Mouse (Mus musculus) forebrain, embryonic 14.5 days (tissue): Measurements from ENCODE around the gene Ptrh2. TPM values are rescaled to one million over a fixed set of nuclear protein-coding genes. Genes with fewer than 3 reads are reported as not detected.

Experiments used
- ATAC-seq: fragments of 200-750 bp; cut with Nextera tagmentation; 2 replicates; pipeline ENCODE4 v1.8.0; 2017; ENCODE audit warnings: mild to moderate bottlenecking, moderate library complexity
- DNase-seq: peaks from one replicate; pipeline ENCODE4 v3.0.0-alpha.2; 2015; ENCODE audit warnings: low spot score
- H3K27ac ChIP-seq: fragments of 300-500 bp; sonication (generic); 2 replicates; pipeline ENCODE4 v1.5.1; 2014; ENCODE audit warnings: low read depth, mild to moderate bottlenecking, control low read depth, low read length, moderate library complexity
- H3K27me3 ChIP-seq: fragments of 300-500 bp; sonication (generic); replicated peaks from 2 replicates; pipeline ENCODE4 v1.6.1; 2014; ENCODE audit warnings: low read length, control low read depth, mixed read lengths; ENCODE audit not compliant: control insufficient read depth, insufficient read depth
- H3K36me3 ChIP-seq: fragments of 300-500 bp; sonication (generic); 2 replicates; pipeline ENCODE4 v1.6.1; 2014; ENCODE audit warnings: low read length, control low read depth; ENCODE audit not compliant: control insufficient read depth, insufficient read depth
- H3K4me1 ChIP-seq: fragments of 300-500 bp; sonication (generic); 2 replicates; pipeline ENCODE4 v1.6.1; 2014; ENCODE audit warnings: antibody characterized with exemption, low read length, control low read depth; ENCODE audit not compliant: control insufficient read depth, insufficient read depth
- H3K4me2 ChIP-seq: fragments of 300-500 bp; sonication (generic); 2 replicates; pipeline ENCODE4 v1.6.1; 2014; ENCODE audit warnings: mild to moderate bottlenecking, control low read depth, low read length
- H3K4me3 ChIP-seq: fragments of 300-500 bp; sonication (generic); 2 replicates; pipeline ENCODE4 v1.5.1; 2014; ENCODE audit warnings: low read depth, low read length, control low read depth
- H3K9ac ChIP-seq: fragments of 300-500 bp; sonication (generic); 2 replicates; pipeline ENCODE4 v1.6.1; 2014; ENCODE audit warnings: mild to moderate bottlenecking, low read length, control low read depth, moderate library complexity
- H3K9me3 ChIP-seq: fragments of 300-500 bp; sonication (generic); replicated peaks from 2 replicates; pipeline ENCODE4 v1.6.1; 2016; ENCODE audit warnings: low read length, control low read depth, mixed read lengths; ENCODE audit not compliant: control insufficient read depth
- WGBS: fragments of 180-500 bp; shearing (Covaris S2); extraction: QIAGEN DNeasy Blood & Tissue Kit; methylation state at CpG from one replicate; pipeline ENCODE4 v1.1.7; 2014; 5-methylcytosine and 5-hydroxymethylcytosine counted together
- polyA plus RNA-seq: library from polyadenylated mRNA; unstranded; fragments of >200 nt; fragmentation: Nextera tagmentation; extraction: Ambion mirVana; gene quantifications from 2 replicates; pipeline ENCODE4 v1.2.1, GENCODE M21; 2014

Gene Ptrh2
- polyA plus RNA-seq, 1 experiment from 2014 or later: 38.1 TPM

DNA sequence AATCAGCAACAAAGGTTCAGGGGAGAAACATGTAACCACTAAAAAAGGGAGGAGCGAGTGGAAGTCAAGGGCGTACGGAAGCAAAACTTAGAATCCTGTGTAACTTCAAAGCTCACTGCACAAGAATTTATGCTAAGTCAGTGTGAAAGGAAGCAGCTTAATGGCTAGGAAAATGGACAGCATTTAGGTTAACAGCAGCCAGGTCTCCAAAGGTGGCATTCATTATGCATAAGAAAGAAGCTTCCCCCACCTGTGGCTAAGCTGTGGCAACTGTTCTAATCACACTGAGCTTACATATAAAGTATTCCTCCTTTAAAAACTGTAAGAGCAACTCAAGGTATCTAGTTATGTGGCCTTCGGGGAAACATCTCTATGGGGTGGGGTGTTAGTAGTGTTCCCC, 17.4 kb downstream of the Ptrh2 start:
- H3K27ac ChIP-seq: no peak overlapping the region
- H3K4me1 ChIP-seq: no peaks in the 10 kb centered on the region
- no peaks in the 10 kb centered on the region for H3K27me3 ChIP-seq
- DNase-seq: no peak
- no peak overlapping the region for H3K4me2 ChIP-seq
- no peak overlapping the region for H3K9ac ChIP-seq
- H3K9me3 ChIP-seq: no peaks in the 10 kb centered on the region
- no peak for ATAC-seq
- peaks cover 88% of the 10 kb centered on the region for H3K36me3 ChIP-seq
- no peak overlapping the region for H3K4me3 ChIP-seq
- 93% methylated on average over 4 of the region's 4 CpGs for WGBS

DNA sequence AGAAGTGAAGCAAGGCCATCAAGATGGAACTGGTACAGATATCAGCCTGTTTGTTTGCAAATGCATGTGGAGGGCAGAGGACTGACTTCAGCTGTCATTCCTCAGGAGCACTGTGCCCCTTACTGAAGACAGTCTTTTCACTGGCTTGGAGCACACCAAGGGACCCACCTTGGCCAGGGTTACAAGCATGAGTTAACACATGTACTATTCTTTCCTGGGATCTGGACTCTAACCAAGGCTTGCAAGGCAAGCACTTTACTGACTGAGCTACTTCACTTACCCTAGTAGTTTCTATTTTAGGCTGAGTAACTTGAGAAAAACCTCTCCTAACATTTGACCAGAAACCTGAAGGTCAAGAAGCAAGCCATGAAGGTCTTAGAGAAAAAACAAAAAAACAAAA, 30.8 kb downstream of the Ptrh2 start:
- no peak overlapping the region for H3K4me2 ChIP-seq
- no peak for DNase-seq
- H3K27ac ChIP-seq: no peak overlapping the region
- H3K27me3 ChIP-seq: no peaks in the 10 kb centered on the region
- H3K36me3 ChIP-seq: peaks cover 63% of the 10 kb centered on the region
- no peak for ATAC-seq
- H3K4me1 ChIP-seq: no peaks in the 10 kb centered on the region
- no peak overlapping the region for H3K4me3 ChIP-seq
- no peak overlapping the region for H3K9ac ChIP-seq
- H3K9me3 ChIP-seq: no peaks in the 10 kb centered on the region

DNA sequence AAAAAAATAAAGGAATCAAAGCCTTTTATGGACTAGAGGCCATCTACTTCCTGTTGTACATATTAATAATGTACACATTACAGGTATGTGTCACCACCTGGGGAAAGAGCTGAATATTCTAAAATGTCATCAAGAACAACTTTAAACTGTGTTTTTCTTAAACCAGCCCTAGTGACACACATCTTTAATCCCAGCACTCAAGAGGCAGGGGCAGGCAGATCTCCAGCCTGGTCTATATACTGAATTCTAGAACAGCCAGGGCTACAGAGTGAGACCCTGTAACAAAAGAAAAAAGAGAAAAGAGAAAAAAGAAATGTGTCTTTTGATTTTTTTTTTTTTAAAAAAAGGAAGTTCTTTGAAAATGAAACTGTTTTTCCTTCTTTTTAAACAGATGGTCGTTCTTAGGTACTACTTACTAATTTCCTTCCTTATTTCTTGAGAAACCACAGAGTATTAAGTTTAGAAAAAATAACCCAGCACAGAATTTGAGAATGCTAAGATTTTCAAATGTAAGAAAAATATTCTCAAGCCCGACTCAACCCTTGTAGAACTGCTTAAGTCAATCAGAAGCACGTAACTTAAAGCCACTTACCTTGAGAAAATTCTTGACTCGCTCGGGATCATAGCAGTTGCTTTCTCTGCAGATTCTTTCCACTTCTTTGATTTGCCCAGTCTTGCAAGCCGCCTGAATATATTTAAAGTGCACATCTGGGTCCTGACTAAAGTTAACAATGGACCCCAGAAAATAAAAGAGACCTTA, 33.7 kb downstream of the Ptrh2 start:
- Histone ChIP-seq H3K9me3 (no peaks in the 10 kb centered on the region), H3K27me3 (no peaks in the 10 kb centered on the region), H3K36me3 (peaks cover 64% of the 10 kb centered on the region), H3K4me2 (no peak overlapping the region), H3K4me3 (no peak overlapping the region), H3K4me1 (no peaks in the 10 kb centered on the region), H3K27ac (no peak overlapping the region), H3K9ac (no peak overlapping the region)
- WGBS: 89% methylated on average over 6 of the region's 6 CpGs
- no peak for ATAC-seq
- DNase-seq: no peak

DNA sequence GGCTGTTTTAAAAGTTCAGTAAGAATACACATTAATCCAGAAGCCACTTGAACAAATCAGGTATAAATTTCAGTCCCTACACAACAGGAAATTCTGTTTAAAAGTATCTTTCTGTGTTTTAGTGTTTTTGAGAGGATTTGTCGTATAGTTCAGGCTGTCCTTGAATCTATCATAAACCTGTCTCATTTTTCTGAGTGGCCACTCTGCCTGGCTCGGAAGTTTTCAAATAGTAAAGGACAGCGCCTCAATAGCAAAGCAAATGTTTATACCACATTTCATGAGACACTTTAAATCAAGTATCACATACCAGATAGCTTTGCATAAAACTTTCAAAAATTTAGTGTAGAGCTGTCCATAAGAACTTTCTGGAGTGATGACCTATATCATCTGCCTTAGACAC, 34.6 kb downstream of the Ptrh2 start:
- DNase-seq (no peak), ATAC-seq (no peak)
- 95% methylated on average over 3 of the region's 3 CpGs for WGBS
- Histone ChIP-seq H3K9me3 (no peaks in the 10 kb centered on the region), H3K36me3 (peaks cover 70% of the 10 kb centered on the region), H3K9ac (no peak overlapping the region), H3K27me3 (no peaks in the 10 kb centered on the region), H3K27ac (no peak overlapping the region), H3K4me1 (no peaks in the 10 kb centered on the region), H3K4me3 (no peak overlapping the region), H3K4me2 (no peak overlapping the region)

DNA sequence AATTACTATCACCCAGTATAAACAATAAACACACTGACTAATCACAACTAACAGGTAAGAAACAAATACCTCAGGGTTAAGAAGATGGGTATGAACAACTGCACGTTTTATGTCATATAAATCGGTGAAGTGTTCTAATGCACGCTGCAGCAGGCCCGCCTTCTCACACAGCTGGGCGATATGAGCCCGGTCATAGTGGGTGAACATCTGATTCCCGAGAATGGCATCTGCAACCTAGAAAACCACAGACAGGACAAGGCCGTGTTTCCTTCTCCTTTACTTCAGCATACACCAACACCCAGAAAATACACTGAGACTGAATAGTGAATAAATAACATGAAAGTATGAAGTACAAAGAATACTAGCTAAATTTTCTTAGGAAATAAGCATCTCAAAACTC, 35.6 kb downstream of the Ptrh2 start:
- H3K36me3 ChIP-seq: peaks cover 71% of the 10 kb centered on the region
- no peak overlapping the region for H3K4me2 ChIP-seq
- no peak overlapping the region for H3K4me3 ChIP-seq
- 94% methylated on average over 8 of the region's 8 CpGs for WGBS
- no peak overlapping the region for H3K27ac ChIP-seq
- no peaks in the 10 kb centered on the region for H3K27me3 ChIP-seq
- no peaks in the 10 kb centered on the region for H3K4me1 ChIP-seq
- H3K9me3 ChIP-seq: no peaks in the 10 kb centered on the region
- no peak for ATAC-seq
- DNase-seq: no peak
- no peak overlapping the region for H3K9ac ChIP-seq

DNA sequence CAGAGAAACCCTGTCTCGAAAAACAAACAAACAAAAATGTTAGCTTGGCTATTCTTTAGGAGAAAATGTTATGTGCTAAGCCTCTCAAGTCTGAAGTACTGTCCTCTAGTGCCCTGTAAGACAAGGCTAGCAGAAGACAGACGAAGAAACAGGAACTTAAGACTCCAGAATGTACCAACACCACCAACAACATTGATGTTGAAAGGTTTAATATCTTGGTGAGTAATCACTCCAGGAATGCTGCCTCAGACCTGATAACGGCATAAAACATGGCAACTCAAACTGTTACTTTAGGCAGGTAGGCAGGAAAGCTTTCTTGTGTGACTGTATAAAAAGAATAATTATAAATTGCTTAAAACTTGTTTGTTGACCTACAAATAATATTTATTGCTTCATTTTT, 40.2 kb downstream of the Ptrh2 start:
- H3K27ac ChIP-seq: no peak overlapping the region
- H3K4me1 ChIP-seq: no peaks in the 10 kb centered on the region
- H3K9me3 ChIP-seq: no peaks in the 10 kb centered on the region
- H3K4me2 ChIP-seq: no peak overlapping the region
- WGBS: 95% methylated on average over 3 of the region's 3 CpGs
- ATAC-seq: no peak
- no peak overlapping the region for H3K9ac ChIP-seq
- H3K4me3 ChIP-seq: no peak overlapping the region
- no peak for DNase-seq
- peaks cover 59% of the 10 kb centered on the region for H3K36me3 ChIP-seq
- H3K27me3 ChIP-seq: no peaks in the 10 kb centered on the region

DNA sequence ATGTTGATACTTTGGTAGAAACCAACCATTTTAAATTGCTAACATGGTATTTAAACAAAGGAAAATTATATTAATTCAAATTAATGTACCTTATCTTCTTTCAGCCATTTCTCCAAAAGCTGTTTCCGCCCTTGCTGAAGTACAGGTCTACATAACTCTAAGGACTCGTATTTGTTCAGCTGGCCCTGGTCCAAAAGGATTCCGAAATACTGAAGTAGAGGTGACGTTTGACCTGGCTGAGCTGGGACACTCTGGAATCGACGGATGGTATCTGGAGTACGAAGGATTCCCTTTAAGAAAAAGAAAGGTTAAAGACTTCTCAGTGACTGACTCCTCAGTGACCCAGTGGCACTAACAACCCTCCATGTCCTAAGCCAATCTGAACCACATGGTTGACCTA, 41.2 kb downstream of the Ptrh2 start:
- 92% methylated on average over 7 of the region's 7 CpGs for WGBS

DNA sequence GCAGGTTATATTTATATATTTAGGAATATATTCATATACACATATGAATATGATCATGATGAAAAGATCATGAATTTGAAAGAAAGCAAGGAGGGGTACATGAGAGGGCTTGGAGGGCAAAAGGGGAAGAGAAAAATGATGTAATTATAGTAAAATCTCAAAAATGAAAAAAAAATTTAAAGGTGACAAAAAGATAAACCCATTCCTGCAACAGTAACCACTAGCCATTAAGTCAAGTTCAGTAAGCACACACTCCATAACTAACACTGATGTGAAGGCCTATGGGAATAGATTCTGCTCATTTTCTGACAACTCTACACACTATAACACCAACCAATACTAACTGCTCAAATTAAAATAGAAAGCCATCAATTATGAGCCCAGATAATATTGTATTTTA, 41.8 kb downstream of the Ptrh2 start:
- DNase-seq (no peak), ATAC-seq (no peak)
- Histone ChIP-seq H3K4me2 (no peak overlapping the region), H3K4me3 (no peak overlapping the region), H3K27ac (no peak overlapping the region), H3K9ac (no peak overlapping the region), H3K4me1 (no peaks in the 10 kb centered on the region), H3K36me3 (peaks cover 55% of the 10 kb centered on the region), H3K9me3 (no peaks in the 10 kb centered on the region), H3K27me3 (no peaks in the 10 kb centered on the region)

More for the DNA sequence above, 41.2 kb downstream of the Ptrh2 start:
- Histone ChIP-seq H3K4me3 (no peak overlapping the region), H3K9me3 (no peaks in the 10 kb centered on the region), H3K36me3 (peaks cover 57% of the 10 kb centered on the region), H3K9ac (no peak overlapping the region), H3K27ac (no peak overlapping the region), H3K27me3 (no peaks in the 10 kb centered on the region), H3K4me1 (no peaks in the 10 kb centered on the region), H3K4me2 (no peak overlapping the region)
- ATAC-seq (no peak), DNase-seq (no peak)

DNA sequence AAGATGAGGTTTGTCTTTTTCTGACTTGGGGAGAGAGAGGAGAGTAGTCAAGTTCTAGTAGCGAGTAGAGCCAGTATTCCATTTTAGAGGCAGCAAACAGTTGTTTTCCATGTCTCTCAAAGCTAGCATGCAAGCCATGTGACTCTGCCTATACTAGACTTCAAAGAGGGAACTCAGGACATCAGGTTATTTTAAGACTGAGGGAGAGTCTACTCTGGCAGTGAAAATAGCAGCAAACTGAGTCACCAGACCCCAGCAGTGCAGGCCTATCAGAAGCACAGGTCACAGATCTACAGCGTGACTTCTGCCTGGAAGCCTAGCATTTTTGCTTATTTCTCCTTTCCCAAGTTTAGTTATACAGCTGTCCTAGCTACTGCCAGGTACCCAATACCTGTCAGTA, 47.7 kb downstream of the Ptrh2 start:
- DNase-seq (no peak), ATAC-seq (no peak)
- H3K4me3 ChIP-seq: no peak overlapping the region
- no peak overlapping the region for H3K27ac ChIP-seq
- H3K36me3 ChIP-seq: peaks cover 49% of the 10 kb centered on the region
- no peak overlapping the region for H3K9ac ChIP-seq
- WGBS: 82% methylated on average over 2 of the region's 2 CpGs
- no peaks in the 10 kb centered on the region for H3K4me1 ChIP-seq
- H3K9me3 ChIP-seq: no peaks in the 10 kb centered on the region
- no peak overlapping the region for H3K4me2 ChIP-seq
- H3K27me3 ChIP-seq: no peaks in the 10 kb centered on the region
